Mouse (Mus musculus): ENCODE measurements around the gene Plcb2. TPM values are rescaled to one million over a fixed set of nuclear protein-coding genes. Genes with fewer than 3 reads are reported as not detected.

Gene Plcb2
- polyA plus RNA-seq, 1 experiment = 3.2 TPM

- 53% methylated on average over 4 of the region's 4 CpGs for WGBS
- no peak for DNase-seq (ENCODE audit: low read depth, low spot score)
These were observed 2.7 kb downstream of the Plcb2 start for GRCm38 (mm10) chr2:118725511-118725910.

GRCm38 (mm10) chr2:118723693-118724486 lies 4.3 kb downstream of the Plcb2 start:
- WGBS = 84% methylated on average over 15 of the region's 15 CpGs
- no peak for DNase-seq (ENCODE audit: low read depth, low spot score)

- no peak for DNase-seq (ENCODE audit: low read depth, low spot score)
- 88% methylated on average over 5 of the region's 5 CpGs for WGBS
These were observed 11.6 kb downstream of the Plcb2 start for GRCm38 (mm10) chr2:118716677-118717076.

DNA sequence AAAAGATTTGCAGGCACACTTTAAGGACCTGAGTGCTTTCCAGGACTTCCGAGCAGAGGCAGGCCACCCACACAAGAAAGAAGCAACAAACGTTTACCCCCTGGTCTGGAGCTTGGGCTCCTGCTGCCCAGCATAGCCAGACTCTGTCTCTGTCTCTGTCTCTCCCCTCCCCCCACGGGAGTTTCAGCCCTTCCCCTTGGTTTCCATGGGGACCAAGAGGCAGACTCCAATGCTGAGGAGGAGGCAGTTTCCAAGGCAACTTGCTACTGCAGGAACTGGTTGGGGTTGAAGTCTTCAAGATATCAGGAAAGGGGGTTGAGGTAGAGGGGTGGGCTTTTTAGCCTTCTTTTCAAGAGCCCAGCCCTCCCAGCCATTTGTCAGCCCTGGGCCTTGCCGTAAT lies 14.0 kb downstream of the Plcb2 start:
- no peak for DNase-seq (ENCODE audit: low read depth, low spot score)
- 45% methylated on average over 4 of the region's 4 CpGs for WGBS

- WGBS = 85% methylated on average over 6 of the region's 6 CpGs
- DNase-seq (ENCODE audit: low read depth, low spot score) = no peak
These were observed 14.6 kb downstream of the Plcb2 start for GRCm38 (mm10) chr2:118713631-118714030.

DNA sequence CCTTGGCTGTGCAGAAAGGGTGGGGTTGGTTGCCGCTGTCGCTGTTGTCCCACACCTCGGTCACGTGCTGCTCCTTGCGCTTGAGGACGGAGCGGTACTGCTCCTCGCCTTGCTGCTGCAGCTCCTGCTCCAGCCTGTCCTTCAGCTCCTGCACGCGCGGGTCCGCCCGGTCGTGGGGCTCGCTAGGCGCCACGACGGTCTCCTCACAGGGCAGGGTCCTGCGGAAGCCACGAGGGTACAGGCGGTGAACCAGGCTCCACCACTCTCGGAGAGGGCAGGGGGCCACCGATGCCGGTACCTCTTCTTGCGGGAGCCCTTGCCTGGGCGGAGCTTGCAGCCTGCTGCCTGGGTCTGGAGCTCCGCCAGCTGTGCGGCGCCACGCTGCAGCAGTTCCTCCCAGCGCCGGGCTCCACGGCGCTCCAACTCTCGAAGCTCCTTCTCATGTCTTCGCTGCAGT lies 17.2 kb downstream of the Plcb2 start:
- DNase-seq (ENCODE audit: low read depth, low spot score) = no peak
- 4% methylated on average over 36 of the region's 36 CpGs for WGBS

DNA sequence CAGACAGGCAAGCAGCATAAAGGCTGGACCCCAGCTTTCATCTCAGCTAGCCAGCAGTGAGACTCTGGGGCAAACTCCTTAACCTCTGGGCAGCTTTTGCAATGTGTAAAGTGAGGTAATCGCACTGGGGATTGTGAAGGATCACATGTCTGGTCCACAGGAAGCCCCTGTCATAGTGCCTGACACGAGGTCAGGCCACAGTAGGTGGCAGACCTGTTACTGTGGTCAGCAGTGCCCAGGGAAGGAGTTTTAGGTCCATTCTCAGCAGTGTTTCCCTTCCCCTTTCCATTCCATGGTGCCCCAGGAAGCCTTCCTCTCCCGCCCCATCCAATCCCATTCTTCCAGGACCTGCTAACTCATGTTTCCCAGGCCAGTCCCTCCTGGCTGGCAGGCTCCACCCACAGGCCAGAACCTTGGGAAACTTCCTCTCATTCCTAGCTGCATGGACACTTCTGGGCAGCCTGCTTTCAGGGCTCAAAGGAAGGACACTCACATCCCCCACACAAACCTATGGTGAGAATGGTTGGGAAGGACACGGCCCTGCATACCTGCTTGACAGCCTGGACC lies 18.5 kb downstream of the Plcb2 start:
- no peak for DNase-seq (ENCODE audit: low read depth, low spot score)
- WGBS = 58% methylated on average over 4 of the region's 4 CpGs

GRCm38 (mm10) chr2:118708472-118708871 lies 19.8 kb downstream of the Plcb2 start:
- 34% methylated on average over 4 of the region's 4 CpGs for WGBS
- DNase-seq (ENCODE audit: low read depth, low spot score) = no peak

- 45% methylated on average over 6 of the region's 6 CpGs for WGBS
- no peak for DNase-seq (ENCODE audit: low read depth, low spot score)
These were observed 21.8 kb downstream of the Plcb2 start for GRCm38 (mm10) chr2:118706436-118706835.

GRCm38 (mm10) chr2:118703913-118704730 lies 24.1 kb downstream of the Plcb2 start, which contains the start of gene Ankrd63:
Ankrd63 (minus strand) TSS chr2:118703963.
- 4% methylated on average over 50 of the region's 50 CpGs for WGBS
- no peak for DNase-seq (ENCODE audit: low read depth, low spot score)

DNA sequence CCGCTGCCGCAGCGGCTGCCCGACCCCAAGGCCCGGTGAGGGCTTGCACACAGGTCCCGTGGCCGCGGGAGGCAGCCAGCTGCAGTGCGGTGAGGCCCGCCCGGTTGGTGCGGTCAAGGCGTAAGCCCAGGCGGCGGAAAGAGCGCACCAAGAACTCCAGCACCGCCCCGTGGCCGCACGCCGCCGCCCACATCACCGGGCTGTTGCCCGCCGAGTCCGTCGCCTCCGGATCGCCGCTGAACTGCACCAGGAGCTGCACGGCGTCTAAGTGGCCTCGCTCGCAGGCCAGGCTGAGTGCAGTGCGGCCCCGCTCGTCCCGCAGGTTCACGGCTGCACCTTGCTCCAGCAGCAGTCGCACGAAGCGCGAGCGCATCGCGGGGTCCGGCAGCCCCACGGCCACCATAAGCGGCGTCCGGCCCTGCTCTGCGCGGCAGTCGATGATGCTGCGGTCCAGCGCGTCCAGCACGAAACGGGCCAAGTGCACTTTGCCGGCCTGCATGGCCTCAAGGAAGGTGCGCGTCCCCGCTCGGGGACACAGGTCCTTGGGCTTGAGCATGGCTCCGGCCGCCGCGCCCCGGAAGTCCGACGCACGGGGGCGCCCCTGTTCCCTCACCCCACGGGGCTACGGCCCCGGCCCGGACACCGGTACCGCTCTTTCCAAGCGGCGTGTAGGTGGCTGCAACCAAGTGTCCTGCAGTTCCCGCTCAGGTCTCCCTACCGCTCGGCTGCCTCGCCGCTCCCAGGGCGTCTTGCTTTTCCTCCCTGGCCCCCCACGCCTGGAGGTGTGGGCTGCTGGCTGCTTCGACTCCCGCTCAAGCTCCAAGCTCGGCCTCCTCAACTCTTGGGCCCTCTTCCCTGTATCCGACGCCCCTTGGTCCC lies 25.1 kb downstream of the Plcb2 start:
- no peak for DNase-seq (ENCODE audit: low read depth, low spot score)
- WGBS = under 1% methylated on average over 93 of the region's 93 CpGs

- WGBS = 18% methylated on average over 51 of the region's 51 CpGs
- DNase-seq (ENCODE audit: low read depth, low spot score) = no peak
These were observed 26.0 kb downstream of the Plcb2 start for GRCm38 (mm10) chr2:118701971-118702882.

DNA sequence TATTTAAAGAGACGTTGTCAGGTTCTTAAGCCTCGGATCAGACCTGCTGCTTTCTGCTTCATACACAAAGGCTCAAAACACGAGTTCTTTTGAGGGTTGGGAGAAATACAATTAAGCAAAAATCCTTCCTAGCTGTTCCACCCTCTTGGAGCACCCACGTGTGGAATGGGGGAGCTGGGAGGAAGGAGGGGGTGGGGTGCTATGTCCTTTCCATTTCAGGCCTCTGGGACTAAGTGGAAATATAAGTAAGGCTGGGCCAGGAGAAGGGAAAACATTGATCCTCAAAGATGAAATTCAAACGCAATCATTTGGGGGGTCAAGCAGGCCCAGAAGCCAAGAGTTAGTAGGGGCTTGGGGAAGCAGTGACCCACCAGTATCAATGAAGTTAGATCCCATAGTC lies 27.1 kb downstream of the Plcb2 start:
- DNase-seq (ENCODE audit: low read depth, low spot score) = no peak
- 43% methylated on average over 5 of the region's 5 CpGs for WGBS

- peak; percentile 46 for DNase-seq (ENCODE audit: low read depth, low spot score)
These were observed 27.8 kb downstream of the Plcb2 start for GRCm38 (mm10) chr2:118700179-118701062.

DNA sequence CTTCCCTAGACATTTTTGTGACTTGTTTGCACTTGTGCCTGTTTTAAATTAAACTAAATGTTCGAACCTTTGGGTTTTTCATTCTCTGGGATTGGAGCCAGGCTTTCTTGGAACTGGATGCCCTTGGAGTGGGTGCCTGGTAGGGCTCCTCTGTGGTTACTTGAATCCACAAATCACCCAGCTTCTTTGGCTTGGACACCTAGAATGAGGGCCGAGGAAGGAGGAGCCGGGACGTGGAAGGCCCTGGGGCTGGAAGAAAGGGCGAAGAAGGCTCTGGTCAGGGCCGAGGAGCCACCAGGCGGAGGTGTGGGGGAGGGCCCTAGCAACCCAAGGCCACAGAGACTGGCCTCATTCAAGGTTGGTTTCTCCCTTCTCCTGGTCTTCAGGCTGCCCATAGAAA lies 30.3 kb downstream of the Plcb2 start:
- no peak for DNase-seq (ENCODE audit: low read depth, low spot score)
- 71% methylated on average over 7 of the region's 7 CpGs for WGBS

More at GRCm38 (mm10) chr2:118700179-118701062, 27.8 kb downstream of the Plcb2 start:
- WGBS = 9% methylated on average over 32 of the region's 32 CpGs

DNA sequence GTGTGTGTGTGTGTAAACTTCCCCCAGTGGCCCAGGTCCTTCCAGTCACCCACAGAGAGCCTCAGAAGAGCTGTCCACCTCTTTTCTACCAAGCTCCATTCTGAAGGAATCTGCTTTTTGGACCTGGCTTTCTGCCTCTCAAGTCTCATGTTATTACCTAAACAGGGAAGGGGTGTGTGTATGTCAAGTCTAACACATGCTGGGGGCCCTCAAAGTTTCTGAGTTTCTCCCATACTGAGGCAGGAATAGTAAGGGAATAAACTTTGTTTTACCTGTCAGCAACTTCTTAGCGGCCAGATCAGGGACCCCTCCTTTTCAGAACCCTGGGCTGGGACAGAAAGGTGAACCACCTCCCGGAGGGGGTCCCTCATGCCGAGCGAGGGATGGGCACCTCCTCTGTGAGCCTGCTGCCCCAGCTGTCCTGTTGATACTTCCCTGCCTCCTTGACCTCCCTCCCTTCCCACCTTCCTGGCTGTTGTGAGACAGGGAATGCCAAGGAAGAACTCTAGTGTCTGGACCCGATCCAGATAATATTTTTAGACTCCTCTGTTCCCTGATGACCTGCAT lies 30.8 kb downstream of the Plcb2 start:
- DNase-seq (ENCODE audit: low read depth, low spot score) = no peak
- 61% methylated on average over 5 of the region's 5 CpGs for whole genome bisulfite sequencing
